Mouse (Mus musculus): Measurements from ENCODE around the gene Tspan5. TPM values are rescaled to one million over a fixed set of nuclear protein-coding genes. Genes with fewer than 3 reads are reported as not detected.
A peak's percentile ranks its signal among the peaks of the same experiment; 100 is the strongest.

Gene Tspan5
- polyA plus RNA-seq, 1 experiment from 2014 or later = 33.0 TPM

DNA sequence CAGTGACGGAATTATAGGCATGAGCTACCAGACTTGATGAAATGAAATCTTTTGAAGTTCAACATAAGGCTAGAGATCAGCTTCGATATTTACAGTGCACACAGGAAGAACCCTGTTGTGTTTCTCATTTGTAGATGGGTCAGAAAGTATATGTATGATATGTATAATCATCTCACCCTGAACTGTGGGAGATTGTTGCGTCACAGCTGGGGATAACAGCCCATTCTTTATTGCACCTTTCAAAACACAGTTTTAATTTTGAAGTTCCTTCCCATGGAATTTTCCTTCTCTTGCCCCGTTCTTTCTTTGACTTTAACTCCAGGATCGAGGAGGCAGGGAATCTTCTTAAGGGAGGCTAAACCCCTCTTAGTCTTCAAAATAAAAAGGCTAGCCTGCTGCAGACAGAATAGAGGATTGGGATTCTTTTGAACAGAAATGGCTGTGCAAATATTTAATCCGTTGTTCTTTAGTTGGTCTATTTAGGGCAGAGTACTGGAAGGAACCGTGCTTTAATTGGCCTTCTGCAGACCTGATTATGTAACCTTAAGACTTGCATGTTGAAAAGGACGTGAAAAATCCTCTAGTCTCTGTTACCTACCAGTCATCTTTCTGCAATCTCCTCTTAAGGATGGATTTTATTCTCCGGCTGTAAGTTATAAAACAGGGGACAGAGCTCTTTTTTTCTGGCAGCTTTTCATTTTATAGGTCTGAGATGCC, 18.1 kb downstream of the Tspan5 start:
- H3K9ac ChIP-seq = no peak overlapping the region
- H3K9me3 ChIP-seq = no peaks in the 10 kb centered on the region
- no peak overlapping the region for H3K27ac ChIP-seq
- H3K4me1 ChIP-seq = peaks cover 17% of the 10 kb centered on the region; the same call in 1 of the 2 replicates
- no peaks in the 10 kb centered on the region for H3K36me3 ChIP-seq
- 51% methylated on average over 9 of the region's 9 CpGs for WGBS
- H3K4me2 ChIP-seq (replicated peaks) = no peak overlapping the region
- ATAC-seq (ENCODE audit: insufficient number of reproducible peaks, insufficient read depth, low FRiP score, low TSS enrichment) = no peak
- H3K4me3 ChIP-seq = no peak overlapping the region
- no peaks in the 10 kb centered on the region for H3K27me3 ChIP-seq

- 67% methylated on average over 11 of the region's 11 CpGs for WGBS
- Histone ChIP-seq H3K4me1 (peaks cover 17% of the 10 kb centered on the region; the same call in 1 of the 2 replicates), H3K9me3 (no peaks in the 10 kb centered on the region), H3K4me2 (replicated peaks) (no peak overlapping the region), H3K27me3 (no peaks in the 10 kb centered on the region), H3K9ac (no peak overlapping the region), H3K4me3 (no peak overlapping the region), H3K36me3 (no peaks in the 10 kb centered on the region), H3K27ac (no peak overlapping the region)
- ATAC-seq (ENCODE audit: insufficient number of reproducible peaks, insufficient read depth, low FRiP score, low TSS enrichment) = no peak
Observed at GRCm38 (mm10) chr3:138760685-138761119, 18.7 kb downstream of the Tspan5 start.

GRCm38 (mm10) chr3:138761531-138761930, 19.5 kb downstream of the Tspan5 start:
- H3K4me2 ChIP-seq (replicated peaks) = no peak overlapping the region
- no peak for ATAC-seq (ENCODE audit: insufficient number of reproducible peaks, insufficient read depth, low FRiP score, low TSS enrichment)
- no peaks in the 10 kb centered on the region for H3K27me3 ChIP-seq
- peaks cover 17% of the 10 kb centered on the region; the same call in 1 of the 2 replicates for H3K4me1 ChIP-seq
- H3K4me3 ChIP-seq = no peak overlapping the region
- H3K9ac ChIP-seq = no peak overlapping the region
- no peaks in the 10 kb centered on the region for H3K9me3 ChIP-seq
- H3K36me3 ChIP-seq = no peaks in the 10 kb centered on the region
- WGBS = 91% methylated on average over 13 of the region's 13 CpGs
- H3K27ac ChIP-seq = 0 out of 2 replicates have a peak overlapping the region, but pooled peaks have one; percentile 7

DNA sequence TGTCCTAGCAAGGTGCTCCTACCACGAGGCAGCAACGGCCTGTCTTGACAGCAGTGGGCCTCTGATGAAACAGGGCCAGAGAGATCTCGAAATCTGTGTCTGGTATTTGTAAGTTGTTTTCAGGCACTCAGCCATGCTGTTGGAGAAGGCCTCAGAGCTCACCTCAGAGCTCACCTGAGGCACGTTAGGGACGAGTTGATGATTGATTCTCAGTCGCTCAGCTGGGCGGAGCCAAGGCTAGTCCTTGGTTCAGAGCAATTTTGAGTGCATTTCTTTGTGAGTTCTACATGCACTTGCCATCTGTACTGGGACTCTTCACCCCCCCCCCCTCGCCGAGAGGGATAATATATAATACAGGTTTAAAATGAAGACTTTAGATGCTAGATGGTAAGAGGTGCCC, 21.9 kb downstream of the Tspan5 start:
- no peak overlapping the region for H3K9ac ChIP-seq
- H3K4me3 ChIP-seq = no peak overlapping the region
- WGBS = 86% methylated on average over 9 of the region's 9 CpGs
- no peak for ATAC-seq (ENCODE audit: insufficient number of reproducible peaks, insufficient read depth, low FRiP score, low TSS enrichment)
- H3K4me2 ChIP-seq (replicated peaks) = no peak overlapping the region
- peaks cover 19% of the 10 kb centered on the region; the same call in 1 of the 2 replicates for H3K4me1 ChIP-seq
- no peaks in the 10 kb centered on the region for H3K9me3 ChIP-seq
- no peaks in the 10 kb centered on the region for H3K36me3 ChIP-seq
- H3K27me3 ChIP-seq = no peaks in the 10 kb centered on the region
- no peak overlapping the region for H3K27ac ChIP-seq

- no peak for ATAC-seq (ENCODE audit: insufficient number of reproducible peaks, insufficient read depth, low FRiP score, low TSS enrichment)
- 85% methylated on average over 3 of the region's 3 CpGs for whole genome bisulfite sequencing
Observed at GRCm38 (mm10) chr3:138764782-138765181, 22.8 kb downstream of the Tspan5 start.

DNA sequence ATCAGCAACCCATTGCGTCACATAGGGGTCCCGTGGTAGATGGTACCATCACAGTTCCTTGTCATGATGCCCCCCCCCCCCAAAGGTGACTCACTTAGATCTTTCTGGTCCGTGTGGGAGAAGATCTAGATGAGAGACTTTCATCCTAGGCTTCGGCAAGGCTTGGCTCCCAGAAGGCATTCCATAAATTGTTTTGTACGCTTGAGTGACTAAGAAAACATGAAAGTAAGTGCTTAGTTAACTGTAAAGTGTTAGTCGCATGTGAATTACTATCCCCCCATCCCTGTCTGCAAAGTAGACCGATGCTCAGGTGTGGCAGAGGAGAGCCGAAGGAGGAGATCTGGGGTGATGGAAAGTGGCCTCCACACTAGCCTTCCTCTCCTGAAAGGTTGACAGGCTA, 25.0 kb downstream of the Tspan5 start:
- Histone ChIP-seq H3K27ac (no peak overlapping the region), H3K4me3 (no peak overlapping the region), H3K27me3 (no peaks in the 10 kb centered on the region), H3K36me3 (no peaks in the 10 kb centered on the region), H3K9me3 (no peaks in the 10 kb centered on the region), H3K4me1 (peaks cover 8% of the 10 kb centered on the region; the same call in 1 of the 2 replicates), H3K4me2 (replicated peaks) (no peak overlapping the region), H3K9ac (no peak overlapping the region)
- WGBS = 76% methylated on average over 8 of the region's 8 CpGs
- ATAC-seq (ENCODE audit: insufficient number of reproducible peaks, insufficient read depth, low FRiP score, low TSS enrichment) = no peak

More at GRCm38 (mm10) chr3:138764782-138765181, 22.8 kb downstream of the Tspan5 start:
- H3K36me3 ChIP-seq = no peaks in the 10 kb centered on the region
- H3K4me3 ChIP-seq = no peak overlapping the region
- H3K27me3 ChIP-seq = no peaks in the 10 kb centered on the region
- H3K9ac ChIP-seq = no peak overlapping the region
- H3K27ac ChIP-seq = no peak overlapping the region
- H3K4me1 ChIP-seq = peaks cover 22% of the 10 kb centered on the region
- H3K9me3 ChIP-seq = no peaks in the 10 kb centered on the region
- H3K4me2 ChIP-seq (replicated peaks) = no peak overlapping the region

GRCm38 (mm10) chr3:138768541-138769093, 26.6 kb downstream of the Tspan5 start:
- Histone ChIP-seq H3K27ac (no peak overlapping the region), H3K9me3 (no peaks in the 10 kb centered on the region), H3K4me1 (peaks cover 10% of the 10 kb centered on the region; the same call in 1 of the 2 replicates), H3K36me3 (no peaks in the 10 kb centered on the region), H3K4me3 (no peak overlapping the region), H3K4me2 (replicated peaks) (no peak overlapping the region), H3K9ac (no peak overlapping the region), H3K27me3 (no peaks in the 10 kb centered on the region)
- no peak for ATAC-seq (ENCODE audit: insufficient number of reproducible peaks, insufficient read depth, low FRiP score, low TSS enrichment)
- 57% methylated on average over 12 of the region's 12 CpGs for WGBS

DNA sequence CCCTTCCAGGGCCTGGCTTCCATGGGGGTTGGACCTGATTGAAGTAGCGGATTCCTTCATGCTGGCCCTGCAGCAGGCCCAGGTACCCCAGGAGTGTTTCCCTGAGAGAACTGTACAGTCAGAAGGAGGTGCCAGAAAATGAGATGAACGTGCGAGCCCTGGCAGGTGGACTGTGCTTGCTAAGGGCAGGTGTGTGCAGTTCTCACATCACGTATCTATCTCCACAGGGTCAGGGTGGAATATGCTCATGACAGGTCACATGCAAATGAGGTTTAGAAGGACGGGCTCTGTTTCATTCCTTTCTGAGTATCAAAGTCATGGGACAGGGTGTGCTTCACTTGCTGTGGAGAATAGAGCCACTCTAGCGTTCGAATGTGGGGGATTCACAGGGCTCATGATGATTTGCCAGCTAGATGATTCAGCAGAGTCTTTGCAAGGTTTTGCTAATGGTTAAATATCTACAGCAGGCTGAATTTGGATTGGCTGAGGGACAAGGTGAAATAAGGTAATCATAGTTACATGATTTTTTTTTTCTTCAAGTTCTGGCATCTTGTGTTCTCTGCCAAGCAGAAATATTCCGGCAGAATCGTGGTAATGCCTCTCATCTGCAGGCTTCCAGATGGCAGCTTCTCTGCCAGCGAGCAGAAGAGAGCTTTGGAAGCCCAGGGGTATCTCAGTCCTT, 28.8 kb downstream of the Tspan5 start:
- Histone ChIP-seq H3K4me1 (peaks cover 22% of the 10 kb centered on the region), H3K27me3 (no peaks in the 10 kb centered on the region), H3K4me2 (replicated peaks) (no peak overlapping the region), H3K9me3 (no peaks in the 10 kb centered on the region), H3K4me3 (no peak overlapping the region), H3K9ac (no peak overlapping the region), H3K36me3 (no peaks in the 10 kb centered on the region), H3K27ac (no peak overlapping the region)
- WGBS = 82% methylated on average over 10 of the region's 10 CpGs
- ATAC-seq (ENCODE audit: insufficient number of reproducible peaks, insufficient read depth, low FRiP score, low TSS enrichment) = no peak

GRCm38 (mm10) chr3:138771549-138772333, 29.7 kb downstream of the Tspan5 start:
- no peaks in the 10 kb centered on the region for H3K27me3 ChIP-seq
- ATAC-seq (ENCODE audit: insufficient number of reproducible peaks, insufficient read depth, low FRiP score, low TSS enrichment) = no peak
- H3K4me2 ChIP-seq (replicated peaks) = no peak overlapping the region
- peaks cover 22% of the 10 kb centered on the region for H3K4me1 ChIP-seq
- no peak overlapping the region for H3K4me3 ChIP-seq
- H3K9ac ChIP-seq = no peak overlapping the region
- 86% methylated on average over 12 of the region's 12 CpGs for WGBS
- H3K27ac ChIP-seq = no peak overlapping the region
- H3K9me3 ChIP-seq = no peaks in the 10 kb centered on the region
- H3K36me3 ChIP-seq = no peaks in the 10 kb centered on the region

DNA sequence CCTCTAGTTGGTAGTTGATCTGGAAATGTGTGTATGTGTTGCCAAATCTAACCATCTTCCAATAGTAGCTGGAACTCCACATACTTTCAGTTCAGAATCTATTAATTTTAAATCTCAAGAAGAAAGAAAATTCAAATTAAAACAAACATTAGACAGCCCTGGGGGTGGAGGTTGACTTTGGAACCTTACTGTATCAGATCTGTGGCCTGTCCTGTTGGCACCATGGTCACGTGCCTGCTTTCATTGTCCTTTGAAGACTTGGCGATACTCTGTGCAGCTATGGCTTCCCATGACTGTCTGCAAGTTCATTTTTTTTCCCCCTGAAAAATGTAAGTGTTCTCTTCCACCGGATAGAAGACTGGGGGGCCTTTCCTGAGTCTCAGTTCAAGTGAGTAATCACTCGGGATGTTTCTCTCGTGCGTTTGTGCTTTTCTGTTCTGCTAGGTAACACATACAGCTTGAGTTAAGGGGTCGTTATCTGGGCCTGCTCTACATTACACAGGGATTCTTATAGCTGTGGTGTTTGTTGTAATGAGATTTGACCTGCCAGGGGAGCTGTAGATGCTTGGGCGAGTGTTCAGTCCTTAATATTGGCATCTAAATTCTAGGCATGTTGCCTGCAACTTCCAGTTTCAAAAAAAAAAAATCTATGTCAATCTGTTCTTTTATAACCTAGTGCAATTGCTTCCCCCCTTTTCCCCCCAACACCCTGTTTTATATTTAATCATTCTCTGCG, 32.0 kb downstream of the Tspan5 start:
- no peak overlapping the region for H3K9ac ChIP-seq
- no peak overlapping the region for H3K27ac ChIP-seq
- no peaks in the 10 kb centered on the region for H3K9me3 ChIP-seq
- H3K36me3 ChIP-seq = no peaks in the 10 kb centered on the region
- 47% methylated on average over 9 of the region's 9 CpGs for WGBS
- no peaks in the 10 kb centered on the region for H3K27me3 ChIP-seq
- H3K4me2 ChIP-seq (replicated peaks) = no peak overlapping the region
- peaks cover 27% of the 10 kb centered on the region for H3K4me1 ChIP-seq
- H3K4me3 ChIP-seq = no peak overlapping the region
- no peak for ATAC-seq (ENCODE audit: insufficient number of reproducible peaks, insufficient read depth, low FRiP score, low TSS enrichment)

DNA sequence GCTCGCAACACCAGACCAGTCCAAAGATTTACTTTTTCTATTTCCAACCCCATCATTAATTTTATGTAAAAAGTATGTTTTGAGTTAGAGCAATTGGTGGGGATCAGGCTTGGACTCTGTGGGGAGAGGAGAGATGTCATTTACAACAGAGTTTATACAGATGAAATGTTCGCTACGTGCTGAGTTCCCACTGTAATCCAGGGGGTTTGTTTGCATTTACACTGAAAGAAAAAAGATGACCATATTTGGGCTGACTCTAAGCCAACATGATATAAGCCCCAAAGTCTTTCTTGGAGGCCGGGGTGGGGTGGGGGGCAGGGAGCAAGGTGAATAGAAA, 32.6 kb downstream of the Tspan5 start:
- H3K4me1 ChIP-seq = peaks cover 30% of the 10 kb centered on the region
- ATAC-seq (ENCODE audit: insufficient number of reproducible peaks, insufficient read depth, low FRiP score, low TSS enrichment) = no peak; the same call in 1 of the 2 replicates
- 47% methylated on average over 4 of the region's 4 CpGs for WGBS
- H3K9ac ChIP-seq = no peak overlapping the region
- no peak overlapping the region for H3K4me3 ChIP-seq
- no peaks in the 10 kb centered on the region for H3K36me3 ChIP-seq
- H3K4me2 ChIP-seq (replicated peaks) = no peak overlapping the region
- no peak overlapping the region for H3K27ac ChIP-seq
- H3K9me3 ChIP-seq = no peaks in the 10 kb centered on the region
- H3K27me3 ChIP-seq = no peaks in the 10 kb centered on the region

All from embryonic facial prominence, embryonic 12.5 days (tissue).